Mouse (Mus musculus) neural tube, embryonic 12.5 days (tissue): Measurements from ENCODE around the gene Gatb. TPM values are rescaled to one million over a fixed set of nuclear protein-coding genes. Genes with fewer than 3 reads are reported as not detected.

Source experiments
- ATAC-seq: fragments of 200-750 bp; cut with Nextera tagmentation; 2 replicates; pipeline ENCODE4 v1.8.0; 2017; ENCODE audit warnings: low read depth, mild to moderate bottlenecking, moderate TSS enrichment, moderate library complexity; ENCODE audit not compliant: low FRiP score
- H3K27ac ChIP-seq: fragments of 300-500 bp; sonication (generic); 2 replicates; pipeline ENCODE4 v1.5.1; 2016
- H3K27me3 ChIP-seq: fragments of 300-500 bp; sonication (generic); replicated peaks from 2 replicates; pipeline ENCODE4 v1.6.1; 2016; ENCODE audit warnings: mild to moderate bottlenecking
- H3K36me3 ChIP-seq: fragments of 300-500 bp; sonication (generic); 2 replicates; pipeline ENCODE4 v1.6.1; 2016; ENCODE audit warnings: mild to moderate bottlenecking
- H3K4me1 ChIP-seq: fragments of 300-500 bp; sonication (generic); 2 replicates; pipeline ENCODE4 v1.6.1; 2016
- H3K4me2 ChIP-seq: fragments of 300-500 bp; sonication (generic); replicated peaks from 2 replicates; pipeline ENCODE4 v1.6.1; 2016; ENCODE audit warnings: mild to moderate bottlenecking
- H3K4me3 ChIP-seq: fragments of 300-500 bp; sonication (generic); 2 replicates; pipeline ENCODE4 v1.5.1; 2016
- H3K9ac ChIP-seq: fragments of 300-500 bp; sonication (generic); 2 replicates; pipeline ENCODE4 v1.6.1; 2016; ENCODE audit warnings: mild to moderate bottlenecking
- H3K9me3 ChIP-seq: fragments of 300-500 bp; sonication (generic); 2 replicates; pipeline ENCODE4 v1.6.1; 2016; ENCODE audit warnings: mild to moderate bottlenecking
- WGBS: fragments of 180-500 bp; shearing (Covaris S2); methylation state at CpG from one replicate; pipeline ENCODE4 v1.1.7; 2016; 5-methylcytosine and 5-hydroxymethylcytosine counted together
- polyA plus RNA-seq: library from polyadenylated mRNA; unstranded; fragments of >200 nt; fragmentation: Nextera tagmentation; extraction: Ambion mirVana; gene quantifications from 2 replicates; pipeline ENCODE4 v1.2.1, GENCODE M21; 2016

Gene Gatb
- polyA plus RNA-seq: 20.6 and 20.7 TPM in 2 replicates

- H3K4me1 ChIP-seq: peaks cover 3% of the 10 kb centered on the region; the same call in 1 of the 2 replicates
- peak within 1 kb of the TSS; percentile 81 for H3K4me2 ChIP-seq
- WGBS: 2% methylated on average over 41 of the region's 41 CpGs
- H3K27me3 ChIP-seq: no peaks in the 10 kb centered on the region
- ATAC-seq: peak; percentile 100
- H3K4me3 ChIP-seq: peak within 1 kb of the TSS; percentile 65
- H3K27ac ChIP-seq: 0 out of 2 replicates have a peak within 1 kb of the TSS, but pooled peaks have one; percentile 28
- peak within 1 kb of the TSS; percentile 61 for H3K9ac ChIP-seq
- no peaks in the 10 kb centered on the region for H3K9me3 ChIP-seq
- no peaks in the 10 kb centered on the region for H3K36me3 ChIP-seq
Observed at GRCm38 (mm10) chr3:85573864-85574830, at the start of gene Gatb. Gene Gatb, plus strand, starts transcription at chr3:85574119.

- no peak overlapping the region for H3K27ac ChIP-seq
- H3K4me3 ChIP-seq: no peak overlapping the region
- ATAC-seq: no peak
- no peaks in the 10 kb centered on the region for H3K27me3 ChIP-seq
- H3K9me3 ChIP-seq: no peaks in the 10 kb centered on the region
- H3K4me2 ChIP-seq: no peak overlapping the region
- no peaks in the 10 kb centered on the region for H3K36me3 ChIP-seq
- 88% methylated on average over 8 of the region's 8 CpGs for WGBS
- H3K9ac ChIP-seq: no peak overlapping the region
- H3K4me1 ChIP-seq: no peaks in the 10 kb centered on the region; the same call in 1 of the 2 replicates
Observed at GRCm38 (mm10) chr3:85530601-85531161, 43.2 kb upstream of the Gatb start.

- no peaks in the 10 kb centered on the region for H3K9me3 ChIP-seq
- H3K9ac ChIP-seq: no peak overlapping the region
- WGBS: 46% methylated on average over 3 of the region's 3 CpGs
- no peaks in the 10 kb centered on the region for H3K36me3 ChIP-seq
- H3K4me2 ChIP-seq: no peak overlapping the region
- no peak overlapping the region for H3K4me3 ChIP-seq
- H3K4me1 ChIP-seq: peaks cover 3% of the 10 kb centered on the region; the same call in 1 of the 2 replicates
- no peak overlapping the region for H3K27ac ChIP-seq
- no peak for ATAC-seq
- no peaks in the 10 kb centered on the region for H3K27me3 ChIP-seq
Observed at GRCm38 (mm10) chr3:85532376-85532775, 41.5 kb upstream of the Gatb start.

GRCm38 (mm10) chr3:85535042-85535441 lies 38.9 kb upstream of the Gatb start:
- Histone ChIP-seq H3K4me3 (no peak overlapping the region), H3K27ac (no peak overlapping the region), H3K4me2 (no peak overlapping the region), H3K36me3 (no peaks in the 10 kb centered on the region), H3K27me3 (no peaks in the 10 kb centered on the region), H3K9ac (no peak overlapping the region), H3K9me3 (no peaks in the 10 kb centered on the region), H3K4me1 (peaks cover 3% of the 10 kb centered on the region; the same call in 1 of the 2 replicates)
- ATAC-seq: no peak
- WGBS: 80% methylated on average over 3 of the region's 3 CpGs

GRCm38 (mm10) chr3:85535621-85536520 lies 38.0 kb upstream of the Gatb start:
- H3K4me3 ChIP-seq: no peak overlapping the region
- H3K36me3 ChIP-seq: no peaks in the 10 kb centered on the region
- H3K27me3 ChIP-seq: no peaks in the 10 kb centered on the region
- no peak overlapping the region for H3K9ac ChIP-seq
- no peaks in the 10 kb centered on the region for H3K9me3 ChIP-seq
- 54% methylated on average over 11 of the region's 11 CpGs for WGBS
- H3K4me1 ChIP-seq: peaks cover 3% of the 10 kb centered on the region; the same call in 1 of the 2 replicates
- no peak overlapping the region for H3K4me2 ChIP-seq
- H3K27ac ChIP-seq: no peak overlapping the region
- ATAC-seq: no peak

- WGBS: 65% methylated on average over 3 of the region's 3 CpGs
- Histone ChIP-seq H3K9ac (no peak overlapping the region), H3K36me3 (no peaks in the 10 kb centered on the region), H3K27me3 (no peaks in the 10 kb centered on the region), H3K4me2 (no peak overlapping the region), H3K27ac (no peak overlapping the region), H3K4me1 (no peaks in the 10 kb centered on the region), H3K4me3 (no peak overlapping the region), H3K9me3 (no peaks in the 10 kb centered on the region)
- no peak for ATAC-seq
Observed at GRCm38 (mm10) chr3:85542765-85543164, 31.2 kb upstream of the Gatb start.

GRCm38 (mm10) chr3:85543652-85544051 lies 30.3 kb upstream of the Gatb start:
- no peaks in the 10 kb centered on the region for H3K27me3 ChIP-seq
- ATAC-seq: no peak
- H3K4me2 ChIP-seq: no peak overlapping the region
- no peak overlapping the region for H3K9ac ChIP-seq
- no peak overlapping the region for H3K4me3 ChIP-seq
- no peak overlapping the region for H3K27ac ChIP-seq
- 74% methylated on average over 2 of the region's 2 CpGs for WGBS
- no peaks in the 10 kb centered on the region for H3K9me3 ChIP-seq
- no peaks in the 10 kb centered on the region for H3K4me1 ChIP-seq
- no peaks in the 10 kb centered on the region for H3K36me3 ChIP-seq

- 85% methylated on average over 4 of the region's 4 CpGs for WGBS
- Histone ChIP-seq H3K4me1 (no peaks in the 10 kb centered on the region), H3K9me3 (no peaks in the 10 kb centered on the region), H3K27ac (no peak overlapping the region), H3K36me3 (no peaks in the 10 kb centered on the region), H3K27me3 (no peaks in the 10 kb centered on the region), H3K9ac (no peak overlapping the region), H3K4me2 (no peak overlapping the region), H3K4me3 (no peak overlapping the region)
- no peak for ATAC-seq
Observed at GRCm38 (mm10) chr3:85550312-85550711, 23.6 kb upstream of the Gatb start.

- Histone ChIP-seq H3K27me3 (no peaks in the 10 kb centered on the region), H3K36me3 (no peaks in the 10 kb centered on the region), H3K9ac (no peak overlapping the region), H3K9me3 (no peaks in the 10 kb centered on the region), H3K27ac (no peak overlapping the region), H3K4me2 (no peak overlapping the region), H3K4me3 (no peak overlapping the region), H3K4me1 (no peaks in the 10 kb centered on the region)
- WGBS: 77% methylated on average over 2 of the region's 2 CpGs
- ATAC-seq: no peak
Observed at GRCm38 (mm10) chr3:85551352-85551751, 22.6 kb upstream of the Gatb start.

- no peaks in the 10 kb centered on the region for H3K4me1 ChIP-seq
- H3K36me3 ChIP-seq: no peaks in the 10 kb centered on the region
- H3K4me3 ChIP-seq: no peak overlapping the region
- no peak overlapping the region for H3K9ac ChIP-seq
- no peak for ATAC-seq
- no peak overlapping the region for H3K4me2 ChIP-seq
- H3K27ac ChIP-seq: no peak overlapping the region
- no peaks in the 10 kb centered on the region for H3K9me3 ChIP-seq
- no peaks in the 10 kb centered on the region for H3K27me3 ChIP-seq
- WGBS: 78% methylated on average over 6 of the region's 6 CpGs
Observed at GRCm38 (mm10) chr3:85553731-85554277, 20.1 kb upstream of the Gatb start.

GRCm38 (mm10) chr3:85564603-85565002 lies 9.3 kb upstream of the Gatb start:
- no peak overlapping the region for H3K4me3 ChIP-seq
- H3K27me3 ChIP-seq: no peaks in the 10 kb centered on the region
- no peak overlapping the region for H3K9ac ChIP-seq
- H3K4me2 ChIP-seq: no peak overlapping the region
- no peaks in the 10 kb centered on the region for H3K4me1 ChIP-seq
- no peaks in the 10 kb centered on the region for H3K9me3 ChIP-seq
- ATAC-seq: no peak
- no peaks in the 10 kb centered on the region for H3K36me3 ChIP-seq
- H3K27ac ChIP-seq: no peak overlapping the region
- WGBS: 65% methylated on average over 2 of the region's 2 CpGs
